Mouse (Mus musculus): Measurements from ENCODE around the gene Fbxw27. TPM values are rescaled to one million over a fixed set of nuclear protein-coding genes. Genes with fewer than 3 reads are reported as not detected.
"Not testable (repeated sequence)": the region's sequence is repeated elsewhere in the genome, so short reads cannot be mapped to it uniquely, and the experiment has no call there.

Fbxw27 gene
- not detected in 2 replicates for polyA plus RNA-seq (2014; fragmentation: Nextera tagmentation; extraction: Ambion mirVana)

GRCm38 (mm10) chr9:109790570-109790969 is at the start of gene Fbxw27:
Gene Fbxw27, minus strand, starts transcription at chr9:109790670.
- H3K9me3 ChIP-seq (replicated peaks; ENCODE audit: control insufficient read depth, low read length); H3K9ac ChIP-seq (replicated peaks; ENCODE audit: low read length); ATAC-seq (replicated peaks; ENCODE audit: insufficient number of reproducible peaks, low FRiP score, low TSS enrichment, low read depth): not testable (repeated sequence)

DNA sequence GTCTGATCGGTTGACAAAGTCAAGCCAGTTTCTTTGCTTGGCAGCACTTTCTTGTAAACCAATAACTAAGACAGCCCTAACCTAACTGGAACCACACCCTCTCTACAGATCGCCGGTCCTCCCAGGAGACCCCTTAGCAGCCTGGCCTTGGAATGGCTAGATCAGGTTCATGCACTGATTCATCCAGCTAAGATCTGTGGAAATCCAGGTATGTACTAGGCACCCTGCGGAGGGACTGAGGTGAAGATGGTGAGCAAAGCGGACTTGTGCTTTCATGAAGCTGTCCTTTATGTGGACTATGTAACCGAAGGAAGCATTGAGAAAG is 42.6 kb upstream of the Fbxw27 start:
- Histone ChIP-seq H3K4me3 (ENCODE audit: low read depth, low read length) (peak overlapping the region; percentile 61), H3K4me1 (ENCODE audit: control insufficient read depth, insufficient read depth, low read length) (no peaks in the 10 kb centered on the region), H3K27me3 (ENCODE audit: control insufficient read depth, insufficient read depth, low read length) (no peaks in the 10 kb centered on the region), H3K27ac (replicated peaks; ENCODE audit: low read depth, low read length) (no peak overlapping the region), H3K9ac (replicated peaks; ENCODE audit: low read length) (peak overlapping the region; percentile 71), H3K36me3 (replicated peaks; ENCODE audit: control insufficient read depth, insufficient read depth, low read depth, low read length) (no peaks in the 10 kb centered on the region), H3K9me3 (replicated peaks; ENCODE audit: control insufficient read depth, low read length) (no peaks in the 10 kb centered on the region), H3K4me2 (ENCODE audit: low read depth, low read length) (peak overlapping the region; percentile 86)
- ATAC-seq (replicated peaks; ENCODE audit: insufficient number of reproducible peaks, low FRiP score, low TSS enrichment, low read depth) (peak; percentile 54), DNase-seq (ENCODE audit: low spot score) (no peak)
- WGBS: 12% methylated on average over 6 of the region's 6 CpGs

More at GRCm38 (mm10) chr9:109790570-109790969, at the start of gene Fbxw27:
- H3K27me3 ChIP-seq (ENCODE audit: control insufficient read depth, insufficient read depth, low read length); H3K4me3 ChIP-seq (ENCODE audit: low read depth, low read length); H3K36me3 ChIP-seq (replicated peaks; ENCODE audit: control insufficient read depth, insufficient read depth, low read depth, low read length); H3K27ac ChIP-seq (replicated peaks; ENCODE audit: low read depth, low read length); DNase-seq (ENCODE audit: low spot score); H3K4me1 ChIP-seq (ENCODE audit: control insufficient read depth, insufficient read depth, low read length); H3K4me2 ChIP-seq (ENCODE audit: low read depth, low read length): not testable (repeated sequence)
- 65% methylated on average over 4 of the region's 4 CpGs for WGBS

- under 1% methylated on average over 32 of the region's 32 CpGs for WGBS
- H3K9ac ChIP-seq (replicated peaks; ENCODE audit: low read length): peak within 1 kb of the TSS; percentile 71
- peak; percentile 91 for DNase-seq (ENCODE audit: low spot score)
Observed at GRCm38 (mm10) chr9:109832391-109833087, 42.1 kb upstream of the Fbxw27 start, which contains the start of gene Nme6. Gene Nme6, plus strand, starts transcription at chr9:109832749.

DNA sequence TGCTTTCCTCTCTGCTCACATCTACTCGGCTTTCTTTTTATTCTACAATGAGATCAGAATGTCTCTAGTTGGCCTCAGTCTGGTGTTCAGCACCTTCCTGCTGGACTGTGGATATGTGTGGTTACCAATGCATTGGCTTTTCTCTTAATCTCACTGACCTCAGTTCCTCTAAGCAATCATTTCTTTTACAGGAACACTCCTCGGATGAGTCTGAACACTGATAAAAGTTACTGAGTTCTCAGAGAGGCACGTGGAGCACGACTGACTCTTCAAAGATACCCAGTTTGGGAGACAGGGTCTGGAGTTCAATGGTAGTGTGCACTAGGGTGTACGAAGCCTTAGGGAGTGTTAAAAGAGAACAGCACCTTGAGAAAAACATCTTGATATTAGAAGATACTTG is 35.7 kb upstream of the Fbxw27 start:
- WGBS: 72% methylated on average over 5 of the region's 5 CpGs
- ATAC-seq (replicated peaks; ENCODE audit: insufficient number of reproducible peaks, low FRiP score, low TSS enrichment, low read depth): no peak
- no peak overlapping the region for H3K9ac ChIP-seq (replicated peaks; ENCODE audit: low read length)
- H3K9me3 ChIP-seq (replicated peaks; ENCODE audit: control insufficient read depth, low read length): no peaks in the 10 kb centered on the region
- no peaks in the 10 kb centered on the region for H3K4me1 ChIP-seq (ENCODE audit: control insufficient read depth, insufficient read depth, low read length)
- no peaks in the 10 kb centered on the region for H3K36me3 ChIP-seq (replicated peaks; ENCODE audit: control insufficient read depth, insufficient read depth, low read depth, low read length)
- DNase-seq (ENCODE audit: low spot score): no peak
- H3K27me3 ChIP-seq (ENCODE audit: control insufficient read depth, insufficient read depth, low read length): no peaks in the 10 kb centered on the region
- H3K27ac ChIP-seq (replicated peaks; ENCODE audit: low read depth, low read length): no peak overlapping the region
- H3K4me3 ChIP-seq (ENCODE audit: low read depth, low read length): no peak overlapping the region
- H3K4me2 ChIP-seq (ENCODE audit: low read depth, low read length): no peak overlapping the region

More at GRCm38 (mm10) chr9:109832391-109833087, 42.1 kb upstream of the Fbxw27 start, which contains the start of gene Nme6:
- no peaks in the 10 kb centered on the region for H3K9me3 ChIP-seq (replicated peaks; ENCODE audit: control insufficient read depth, low read length)
- H3K4me3 ChIP-seq (ENCODE audit: low read depth, low read length): peak within 1 kb of the TSS; percentile 61
- ATAC-seq (replicated peaks; ENCODE audit: insufficient number of reproducible peaks, low FRiP score, low TSS enrichment, low read depth): peak; percentile 97
- H3K4me1 ChIP-seq (ENCODE audit: control insufficient read depth, insufficient read depth, low read length): no peaks in the 10 kb centered on the region
- H3K27ac ChIP-seq (replicated peaks; ENCODE audit: low read depth, low read length): 0 out of 2 replicates have a peak within 1 kb of the TSS, but pooled peaks have one; percentile 24
- H3K4me2 ChIP-seq (ENCODE audit: low read depth, low read length): peak within 1 kb of the TSS; percentile 86
- H3K27me3 ChIP-seq (ENCODE audit: control insufficient read depth, insufficient read depth, low read length): no peaks in the 10 kb centered on the region
- no peaks in the 10 kb centered on the region for H3K36me3 ChIP-seq (replicated peaks; ENCODE audit: control insufficient read depth, insufficient read depth, low read depth, low read length)

- Histone ChIP-seq H3K27me3 (ENCODE audit: control insufficient read depth, insufficient read depth, low read length) (no peaks in the 10 kb centered on the region), H3K4me2 (ENCODE audit: low read depth, low read length) (no peak overlapping the region), H3K9me3 (replicated peaks; ENCODE audit: control insufficient read depth, low read length) (no peaks in the 10 kb centered on the region), H3K9ac (replicated peaks; ENCODE audit: low read length) (no peak overlapping the region), H3K4me1 (ENCODE audit: control insufficient read depth, insufficient read depth, low read length) (no peaks in the 10 kb centered on the region), H3K4me3 (ENCODE audit: low read depth, low read length) (no peak overlapping the region), H3K27ac (replicated peaks; ENCODE audit: low read depth, low read length) (no peak overlapping the region), H3K36me3 (replicated peaks; ENCODE audit: control insufficient read depth, insufficient read depth, low read depth, low read length) (no peaks in the 10 kb centered on the region)
- DNase-seq (ENCODE audit: low spot score): no peak
- ATAC-seq (replicated peaks; ENCODE audit: insufficient number of reproducible peaks, low FRiP score, low TSS enrichment, low read depth): no peak
- WGBS: 63% methylated on average over 4 of the region's 4 CpGs
Observed at GRCm38 (mm10) chr9:109825739-109826138, 35.3 kb upstream of the Fbxw27 start.

DNA sequence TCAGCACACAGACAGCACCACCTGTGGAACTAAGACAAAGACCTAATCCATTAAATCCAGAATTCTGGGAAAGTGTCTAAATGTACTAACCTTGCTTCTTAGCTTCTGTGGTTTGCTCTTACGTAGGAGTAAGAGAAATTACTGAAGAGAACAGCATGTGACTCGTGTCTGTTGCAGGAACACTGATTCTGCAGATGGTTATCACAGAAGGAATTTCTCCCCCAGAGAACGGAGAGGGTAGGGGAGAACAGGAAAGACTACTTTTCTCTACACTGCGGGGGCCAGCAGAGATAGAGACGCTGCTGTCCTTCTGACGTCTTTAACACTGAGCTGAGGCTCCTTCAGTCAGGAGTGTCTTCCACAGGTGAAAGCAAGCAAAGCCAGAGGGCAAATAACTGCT is 25.9 kb upstream of the Fbxw27 start:
- no peak overlapping the region for H3K27ac ChIP-seq (replicated peaks; ENCODE audit: low read depth, low read length)
- no peaks in the 10 kb centered on the region for H3K36me3 ChIP-seq (replicated peaks; ENCODE audit: control insufficient read depth, insufficient read depth, low read depth, low read length)
- no peak overlapping the region for H3K4me2 ChIP-seq (ENCODE audit: low read depth, low read length)
- H3K27me3 ChIP-seq (ENCODE audit: control insufficient read depth, insufficient read depth, low read length): no peaks in the 10 kb centered on the region
- no peak overlapping the region for H3K4me3 ChIP-seq (ENCODE audit: low read depth, low read length)
- DNase-seq (ENCODE audit: low spot score): no peak
- no peaks in the 10 kb centered on the region for H3K4me1 ChIP-seq (ENCODE audit: control insufficient read depth, insufficient read depth, low read length)
- no peak overlapping the region for H3K9ac ChIP-seq (replicated peaks; ENCODE audit: low read length)
- 59% methylated on average over 6 of the region's 6 CpGs for WGBS
- ATAC-seq (replicated peaks; ENCODE audit: insufficient number of reproducible peaks, low FRiP score, low TSS enrichment, low read depth): no peak
- no peaks in the 10 kb centered on the region for H3K9me3 ChIP-seq (replicated peaks; ENCODE audit: control insufficient read depth, low read length)

DNA sequence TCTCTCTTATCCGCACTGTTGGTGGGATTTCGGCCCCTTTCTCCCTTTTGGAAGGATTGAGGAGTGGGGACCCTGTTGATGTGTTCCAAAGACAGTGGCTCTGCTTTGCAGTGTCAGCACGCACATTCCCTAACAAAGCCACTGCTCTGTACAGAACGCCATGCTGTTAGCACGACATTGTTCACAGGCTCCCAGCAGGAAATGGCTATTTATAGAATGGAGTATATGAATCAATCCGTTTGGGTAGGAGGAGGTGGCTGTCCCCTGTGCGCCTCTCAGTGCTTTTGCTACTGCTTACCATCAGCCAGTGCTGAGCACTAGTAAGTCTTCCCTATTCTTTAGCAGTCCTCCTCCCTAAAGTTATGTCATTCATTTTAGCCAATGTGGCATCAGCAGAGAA is 23.0 kb upstream of the Fbxw27 start:
- ATAC-seq (replicated peaks; ENCODE audit: insufficient number of reproducible peaks, low FRiP score, low TSS enrichment, low read depth): no peak
- H3K9me3 ChIP-seq (replicated peaks; ENCODE audit: control insufficient read depth, low read length): no peaks in the 10 kb centered on the region
- 63% methylated on average over 7 of the region's 7 CpGs for WGBS
- no peaks in the 10 kb centered on the region for H3K4me1 ChIP-seq (ENCODE audit: control insufficient read depth, insufficient read depth, low read length)
- no peak overlapping the region for H3K27ac ChIP-seq (replicated peaks; ENCODE audit: low read depth, low read length)
- no peak overlapping the region for H3K4me2 ChIP-seq (ENCODE audit: low read depth, low read length)
- no peak for DNase-seq (ENCODE audit: low spot score)
- H3K4me3 ChIP-seq (ENCODE audit: low read depth, low read length): no peak overlapping the region
- H3K27me3 ChIP-seq (ENCODE audit: control insufficient read depth, insufficient read depth, low read length): no peaks in the 10 kb centered on the region
- H3K9ac ChIP-seq (replicated peaks; ENCODE audit: low read length): no peak overlapping the region
- no peaks in the 10 kb centered on the region for H3K36me3 ChIP-seq (replicated peaks; ENCODE audit: control insufficient read depth, insufficient read depth, low read depth, low read length)

GRCm38 (mm10) chr9:109811980-109812379 is 21.5 kb upstream of the Fbxw27 start, which contains the start of gene Spink8:
Gene Spink8, plus strand, starts transcription at chr9:109812280.
- no peak for DNase-seq (ENCODE audit: low spot score)

More at GRCm38 (mm10) chr9:109811980-109812379, 21.5 kb upstream of the Fbxw27 start, which contains the start of gene Spink8:
- WGBS: 64% methylated on average over 1 of the region's 1 CpGs
- Histone ChIP-seq H3K27ac (replicated peaks; ENCODE audit: low read depth, low read length) (no peak within 1 kb of the TSS), H3K9ac (replicated peaks; ENCODE audit: low read length) (no peak within 1 kb of the TSS), H3K36me3 (replicated peaks; ENCODE audit: control insufficient read depth, insufficient read depth, low read depth, low read length) (no peaks in the 10 kb centered on the region), H3K4me2 (ENCODE audit: low read depth, low read length) (no peak within 1 kb of the TSS), H3K4me3 (ENCODE audit: low read depth, low read length) (no peak within 1 kb of the TSS), H3K9me3 (replicated peaks; ENCODE audit: control insufficient read depth, low read length) (no peaks in the 10 kb centered on the region), H3K4me1 (ENCODE audit: control insufficient read depth, insufficient read depth, low read length) (no peaks in the 10 kb centered on the region), H3K27me3 (ENCODE audit: control insufficient read depth, insufficient read depth, low read length) (no peaks in the 10 kb centered on the region)
- no peak for ATAC-seq (replicated peaks; ENCODE audit: insufficient number of reproducible peaks, low FRiP score, low TSS enrichment, low read depth)

All from embryonic facial prominence, embryonic 11.5 days (tissue).